Comparison of ENCODE assay signal across 17 mouse cellular contexts in the genomic region with DNA sequence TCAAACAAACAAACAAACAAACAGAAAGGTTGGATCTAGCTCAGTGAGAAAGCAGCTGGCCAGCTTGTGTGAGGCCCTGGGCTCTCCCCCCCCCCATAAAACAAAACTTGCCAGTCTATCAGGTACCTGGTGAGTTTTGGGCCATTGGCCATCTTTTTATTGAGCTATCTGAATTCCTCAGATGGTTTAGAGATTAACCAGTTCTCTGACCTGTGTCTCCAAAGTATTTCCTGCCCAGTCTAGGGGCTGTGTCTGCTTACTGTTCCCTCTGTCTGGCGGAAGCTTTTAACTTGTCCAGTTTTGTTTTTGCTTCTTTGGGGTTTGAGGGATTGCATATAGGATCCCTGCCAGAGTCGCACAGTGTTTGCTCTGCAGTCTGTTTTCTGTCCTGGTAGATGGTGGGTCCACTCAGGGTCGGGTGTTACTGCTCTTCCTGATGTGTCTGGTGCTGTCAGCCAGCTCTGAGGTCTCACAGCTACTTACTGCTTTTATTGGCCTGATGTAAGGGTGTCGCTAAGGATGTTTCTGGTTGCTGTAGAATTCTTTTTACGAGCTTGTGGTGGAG. TPM values are rescaled to one million over a fixed set of nuclear protein-coding genes. Genes with fewer than 3 reads are reported as not detected.
A peak's percentile ranks its signal among the peaks of the same experiment; 100 is the strongest.
DNase-seq lines count a peak whose midpoint lies in the region; ATAC-seq and TF ChIP-seq lines count a peak whose summit lies in the region.
"Had no signal": no experiment of that assay in that cellular context is flagged by ENCODE, and none has a peak within 500 bp of the region (broad histone marks: within the 10 kb centered on the region; RNA-seq: fewer than 3 reads in every experiment).

No protein-coding gene starts in this region.

- H3K79me2 ChIP-seq in liver, adult 2 months (ENCODE audit: control insufficient read depth, insufficient read depth, low read length) = no peaks in the 10 kb centered on the region

- H3K4me3 ChIP-seq in liver, adult 2 months (ENCODE audit: insufficient read depth, low read depth, low read length) = no peak overlapping the region
- no peak overlapping the region for H3K4me3 ChIP-seq in liver, embryonic 12.5 days
- no peak overlapping the region for H3K4me3 ChIP-seq in kidney, adult 2 months (ENCODE audit: insufficient read depth, low read depth, low read length)
- H3K4me3 ChIP-seq in limb, embryonic 14.5 days (replicated peaks; ENCODE audit: low read length) = no peak overlapping the region
- H3K4me3 ChIP-seq: embryonic facial prominence, embryonic 15.5 days; hindbrain, embryonic 15.5 days; midbrain, embryonic 12.5 days had no signal

- no peaks in the 10 kb centered on the region for H3K27me3 ChIP-seq in liver, adult 2 months (ENCODE audit: control insufficient read depth, insufficient read depth, low read length)
- H3K27me3 ChIP-seq in liver, embryonic 12.5 days (replicated peaks) = no peaks in the 10 kb centered on the region; the same call in 1 of the 2 replicates
- H3K27me3 ChIP-seq in kidney, adult 2 months (replicated peaks; ENCODE audit: control insufficient read depth, insufficient read depth, low read length) = no peaks in the 10 kb centered on the region
- H3K27me3 ChIP-seq in limb, embryonic 14.5 days (ENCODE audit: control insufficient read depth, insufficient read depth, low read length) = no peaks in the 10 kb centered on the region
- H3K27me3 ChIP-seq: embryonic facial prominence, embryonic 15.5 days; hindbrain, embryonic 15.5 days; midbrain, embryonic 12.5 days had no signal

- TF ChIP-seq CTCF in liver, adult 2 months (IDR thresholded peaks at IDR 0.05; ENCODE audit: low read depth, low read length) = no peak
- TF ChIP-seq CTCF in kidney, adult 2 months (conservative IDR thresholded peaks at IDR 0.05; ENCODE audit: insufficient read depth, insufficient read length, low read depth, low read length) = no peak

- H3K9ac ChIP-seq in liver, adult 2 months (ENCODE audit: low read depth, low read length) = peak overlapping the region; percentile 45
- no peak overlapping the region for H3K9ac ChIP-seq in liver, embryonic 12.5 days
- no peak overlapping the region for H3K9ac ChIP-seq in limb, embryonic 14.5 days (ENCODE audit: low read depth, low read length, severe bottlenecking)
- H3K9ac ChIP-seq: embryonic facial prominence, embryonic 15.5 days; hindbrain, embryonic 15.5 days; liver, embryonic 14.5 days; midbrain, embryonic 12.5 days had no signal

- H3K4me1 ChIP-seq in liver, adult 2 months (ENCODE audit: control insufficient read depth, insufficient read depth, low read length) = peaks cover 8% of the 10 kb centered on the region
- H3K4me1 ChIP-seq in liver, embryonic 12.5 days = peaks cover 8% of the 10 kb centered on the region
- peaks cover 12% of the 10 kb centered on the region; the same call in 1 of the 2 replicates for H3K4me1 ChIP-seq in kidney, adult 2 months (ENCODE audit: control insufficient read depth, insufficient read depth, low read length)
- peaks cover 4% of the 10 kb centered on the region; the same call in 1 of the 2 replicates for H3K4me1 ChIP-seq in limb, embryonic 14.5 days (ENCODE audit: control insufficient read depth, insufficient read depth, low read length)
- H3K4me1 ChIP-seq: embryonic facial prominence, embryonic 15.5 days had no signal

- whole genome bisulfite sequencing in liver, adult 2 months = 22% methylated on average over 5 of the region's 5 CpGs
- 50% methylated on average over 5 of the region's 5 CpGs for WGBS in liver, embryonic 12.5 days (ENCODE audit: insufficient replicate concordance)
- 29% methylated on average over 5 of the region's 5 CpGs for WGBS in kidney, adult 2 months
- 32% methylated on average over 5 of the region's 5 CpGs for WGBS in limb, embryonic 14.5 days

- H3K36me3 ChIP-seq in liver, adult 2 months (ENCODE audit: control insufficient read depth, insufficient read depth, low read length) = no peaks in the 10 kb centered on the region
- H3K36me3 ChIP-seq in liver, embryonic 12.5 days = no peaks in the 10 kb centered on the region
- no peaks in the 10 kb centered on the region for H3K36me3 ChIP-seq in kidney, adult 2 months (ENCODE audit: control insufficient read depth, insufficient read depth, low read length)
- H3K36me3 ChIP-seq in limb, embryonic 14.5 days (ENCODE audit: control insufficient read depth, insufficient read depth, low read length) = no peaks in the 10 kb centered on the region
- H3K36me3 ChIP-seq: embryonic facial prominence, embryonic 15.5 days; hindbrain, embryonic 15.5 days; midbrain, embryonic 12.5 days had no signal

- DNase-seq in embryo, embryonic 10.5 days (ENCODE audit: low spot score) = peak; percentile 21
- no peak for DNase-seq in embryo, embryonic 9.5 days (ENCODE audit: extremely low spot score)
- DNase-seq in liver, adult 2 months (ENCODE audit: extremely low read depth, low read depth, low spot score) = peak; percentile 88
- peak; percentile 62 for DNase-seq in kidney, adult 2 months
- DNase-seq in limb, embryonic 14.5 days (ENCODE audit: low spot score) = no peak
- no peak for DNase-seq in adrenal gland, postnatal 36 days
- DNase-seq in left cerebral cortex, postnatal 4 days = no peak
- DNase-seq: cerebellum, adult 8-10 months; gastrocnemius, postnatal 10 days; layer of hippocampus, postnatal 36 days; thymus, postnatal 14 days had no signal

- no peaks in the 10 kb centered on the region for H3K9me3 ChIP-seq in liver, embryonic 12.5 days (replicated peaks)
- no peaks in the 10 kb centered on the region for H3K9me3 ChIP-seq in limb, embryonic 14.5 days (ENCODE audit: control insufficient read depth, low read length)
- H3K9me3 ChIP-seq: embryonic facial prominence, embryonic 15.5 days; hindbrain, embryonic 15.5 days; midbrain, embryonic 12.5 days had no signal

- no peak for ATAC-seq in liver, embryonic 12.5 days
- peak; percentile 35; the same call in 1 of the 2 replicates for ATAC-seq in limb, embryonic 14.5 days (ENCODE audit: low FRiP score, low read depth)
- ATAC-seq: forebrain, embryonic 16.5 days had no signal

- TF ChIP-seq POLR2A in liver, adult 2 months (IDR thresholded peaks at IDR 0.05; ENCODE audit: extremely low read depth, insufficient read depth, low read length) = no peak
- TF ChIP-seq POLR2A in kidney, adult 2 months (IDR thresholded peaks at IDR 0.05; ENCODE audit: low read depth, low read length) = no peak
- no peak for TF ChIP-seq POLR2A in limb, embryonic 14.5 days (IDR thresholded peaks at IDR 0.05; ENCODE audit: borderline replicate concordance, extremely low read depth, insufficient read depth, insufficient read length)

- no peak overlapping the region for H3K4me2 ChIP-seq in liver, embryonic 12.5 days
- no peak overlapping the region for H3K4me2 ChIP-seq in limb, embryonic 14.5 days (replicated peaks; ENCODE audit: low read depth, low read length, severe bottlenecking)
- H3K4me2 ChIP-seq: embryonic facial prominence, embryonic 15.5 days; hindbrain, embryonic 15.5 days; midbrain, embryonic 12.5 days had no signal

- intact Hi-C loops in left cerebral cortex, postnatal 4 days (cut with DNase I) = no loop called here

- H3K27ac ChIP-seq in liver, adult 2 months (replicated peaks; ENCODE audit: insufficient read depth, low read depth, low read length) = peak overlapping the region; percentile 85
- no peak overlapping the region for H3K27ac ChIP-seq in liver, embryonic 12.5 days
- no peak overlapping the region for H3K27ac ChIP-seq in kidney, adult 2 months (ENCODE audit: insufficient read depth, low read depth, low read length)
- H3K27ac ChIP-seq in limb, embryonic 14.5 days (replicated peaks; ENCODE audit: low read depth, low read length) = no peak overlapping the region
- H3K27ac ChIP-seq: embryonic facial prominence, embryonic 15.5 days; hindbrain, embryonic 15.5 days; liver, embryonic 14.5 days; midbrain, embryonic 12.5 days had no signal

RNA-seq across cellular contexts. Expression of gene Efhd2, which starts 51.1 kb away (rescaled TPM):
- total RNA-seq in liver, adult 2 months (2014; rRNA removed) = 13.1 and 15.0 TPM in 2 replicates
- 40.7 and 46.1 TPM in 2 replicates for polyA plus RNA-seq in liver, adult 2 months (2012; rRNA removed)
- polyA plus RNA-seq in liver, embryonic 12.5 days (2016; fragmentation: Nextera tagmentation; extraction: Ambion mirVana) = 75.0 and 75.6 TPM in 2 replicates
- 36.3 and 41.0 TPM in 2 replicates for polyA plus RNA-seq in kidney, adult 2 months (2012; rRNA removed)
- 57.8 and 71.4 TPM in 2 replicates for polyA plus RNA-seq in limb, embryonic 14.5 days (2012; rRNA removed)
- polyA plus RNA-seq in limb, embryonic 14.5 days (2014; fragmentation: Nextera tagmentation; extraction: Ambion mirVana) = 45.7 and 49.8 TPM in 2 replicates
- total RNA-seq in adrenal gland, postnatal 36 days (2021) = 10 to 100 TPM; 23.1 to 29.1 TPM
- total RNA-seq in left cerebral cortex, postnatal 4 days (2021) = 10 to 100 TPM; 29.5 to 31.8 TPM

Comparison
In these comparisons a context has a peak if more than half of its experiments do, and no peak if none do; other contexts are left out.
1. DNase-seq: peak in embryo, embryonic 10.5 days (single experiment), liver, adult 2 months (single experiment) and kidney, adult 2 months (single experiment); none in embryo, embryonic 9.5 days (single experiment), limb, embryonic 14.5 days (single experiment), adrenal gland, postnatal 36 days (0 of 2) and left cerebral cortex, postnatal 4 days (single experiment).